Mouse (Mus musculus) urinary bladder, postnatal 36 days (tissue): ENCODE measurements at regions not wholly inside any gene's neighbourhood (a gene's known extent, or its start where the extent isn't known, plus 50 kb on each side); places are given as distances from the start of the nearest gene placed in this dataset.
A peak's percentile ranks its signal among the peaks of the same experiment; 100 is the strongest.
"Not testable (repeated sequence)": the region's sequence is repeated elsewhere in the genome, so short reads cannot be mapped to it uniquely, and the experiment has no call there.

Source experiments
- DNase-seq, 2 experiments: peaks; one replicate each; pipeline ENCODE4 v3.0.0; 2022; ENCODE audit warnings: low spot score in 2 of 2, mixed read lengths in 1 of 2

DNA sequence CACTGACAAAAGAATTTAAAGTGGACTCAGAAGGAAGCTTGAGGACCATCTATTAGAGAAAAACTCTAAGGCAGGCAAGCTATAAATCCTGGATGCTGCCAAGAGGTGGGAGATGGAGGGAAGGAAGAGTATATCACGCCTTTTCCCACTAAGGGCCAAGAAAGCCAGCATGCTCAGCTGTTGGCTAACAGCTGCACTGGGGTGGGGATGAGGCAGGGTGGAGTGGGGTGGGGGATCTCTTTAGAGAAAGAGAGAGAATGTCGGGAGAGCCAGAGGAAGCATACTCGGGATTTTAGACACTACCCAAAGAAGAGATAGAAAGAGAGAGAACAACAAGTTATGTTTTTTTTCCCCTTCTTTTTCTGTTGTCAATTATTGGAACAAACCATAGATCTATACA lies 115.2 kb upstream of the Shb start:
- DNase-seq, result no peak

DNA sequence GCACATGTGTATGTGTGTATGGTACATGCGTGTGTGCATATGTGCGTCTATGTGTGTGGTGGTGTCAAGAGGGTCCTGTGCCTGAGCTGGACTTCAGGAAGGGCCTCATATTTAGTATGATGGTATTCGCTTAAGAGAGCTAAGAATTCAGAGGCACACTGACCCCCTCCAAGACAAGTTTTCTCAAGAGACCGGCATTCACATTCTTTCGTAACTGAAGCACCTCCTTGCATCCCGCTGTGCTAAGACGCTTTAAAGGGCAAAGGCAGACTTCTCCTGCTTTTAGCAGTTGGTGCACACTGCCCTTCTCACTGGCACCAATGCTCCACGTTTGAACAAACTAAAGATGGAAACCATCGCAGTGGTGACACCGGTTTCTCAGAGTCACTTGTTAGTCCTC lies 110.3 kb upstream of the Shb start:
- no peak for DNase-seq

DNA sequence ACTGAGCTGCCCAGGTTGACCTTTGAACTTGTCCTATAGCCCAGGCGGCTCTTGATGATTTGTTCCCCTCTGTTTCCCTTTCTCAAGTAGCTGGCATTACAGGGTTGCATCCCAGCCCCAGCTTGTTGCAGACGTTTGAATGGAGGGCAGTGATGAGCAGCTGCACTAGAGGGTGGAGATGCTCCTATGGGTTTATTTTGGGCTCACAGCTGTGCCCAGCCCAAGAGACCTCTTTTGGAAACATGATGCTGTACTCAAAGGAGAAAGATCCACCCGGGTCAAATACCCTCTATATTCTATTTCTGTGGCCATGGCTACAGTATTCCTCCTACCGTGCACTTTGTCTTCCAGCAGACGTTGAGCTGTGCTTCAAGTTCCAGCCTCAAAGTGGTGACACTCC lies 109.0 kb upstream of the Shb start:
- DNase-seq, result no peak

DNA sequence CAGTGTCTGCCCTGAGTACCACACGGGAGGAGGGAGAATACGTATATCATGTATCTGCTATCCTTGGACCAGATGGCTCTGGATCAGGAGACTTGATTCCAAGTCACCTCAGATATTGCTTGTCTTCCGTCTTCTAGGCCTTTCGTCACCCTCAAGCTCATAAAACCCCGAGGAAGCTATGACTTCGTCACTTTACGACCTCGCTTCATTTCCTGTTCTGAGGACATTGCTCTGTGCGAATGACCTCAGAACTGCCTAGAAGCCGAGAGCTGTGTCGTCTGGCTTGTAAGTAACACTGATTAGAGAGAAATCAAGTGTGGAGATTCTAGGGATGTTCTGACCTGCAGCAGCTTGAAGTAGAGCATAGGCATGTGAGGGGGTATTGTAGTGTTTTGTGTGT lies 108.4 kb upstream of the Shb start:
- DNase-seq, result no peak

DNA sequence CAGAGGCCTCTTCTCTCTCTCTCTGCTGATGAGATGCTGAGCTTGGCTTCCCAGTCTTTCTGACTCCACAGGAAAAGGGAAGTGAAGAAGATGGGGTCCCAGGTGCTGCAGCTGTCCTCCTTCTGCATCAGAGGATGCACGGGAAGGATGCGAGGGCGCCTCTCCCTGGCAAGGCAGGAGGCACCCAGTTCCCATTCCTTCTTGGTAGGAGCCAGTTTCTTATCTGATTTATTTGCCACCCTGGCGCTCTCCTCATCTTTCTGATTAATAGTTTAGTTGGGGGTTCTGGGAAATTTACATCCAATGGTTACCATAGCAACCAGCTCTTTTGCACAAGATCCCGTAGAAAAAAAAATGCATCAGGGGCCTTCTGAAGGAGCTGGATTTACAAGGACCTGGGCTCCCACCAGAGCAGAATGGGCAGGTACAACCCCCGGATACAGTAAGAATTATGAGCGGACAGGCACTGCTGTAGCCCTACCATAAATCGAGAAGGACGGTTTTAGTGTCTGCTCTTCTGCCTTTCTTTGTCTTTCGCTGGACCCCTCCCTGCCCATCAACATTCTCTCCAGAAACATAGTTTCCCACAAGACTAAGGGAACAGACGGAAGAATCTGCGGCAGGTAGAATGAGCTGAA lies 107.2 kb upstream of the Shb start:
- DNase-seq, result no peak

DNA sequence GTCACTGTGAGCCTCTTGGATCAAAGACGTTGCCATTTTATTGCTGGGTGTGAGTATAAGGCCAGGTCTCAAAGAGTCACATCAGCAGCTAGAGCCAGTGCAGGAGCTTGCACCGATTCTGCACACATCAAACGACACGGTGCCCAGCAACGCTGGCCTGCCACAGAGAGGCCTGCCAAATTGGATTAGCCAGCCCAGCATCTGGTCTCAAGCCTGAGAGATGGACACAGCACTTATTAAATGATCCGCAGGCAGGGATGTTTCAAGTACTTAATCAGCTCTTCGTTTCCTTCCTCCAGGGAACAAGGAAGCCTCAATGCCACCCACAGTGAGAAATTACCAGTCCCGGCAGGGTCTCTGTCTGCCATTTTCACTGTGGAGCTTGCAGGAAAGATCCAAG lies 106.1 kb upstream of the Shb start:
- no peak for DNase-seq

DNA sequence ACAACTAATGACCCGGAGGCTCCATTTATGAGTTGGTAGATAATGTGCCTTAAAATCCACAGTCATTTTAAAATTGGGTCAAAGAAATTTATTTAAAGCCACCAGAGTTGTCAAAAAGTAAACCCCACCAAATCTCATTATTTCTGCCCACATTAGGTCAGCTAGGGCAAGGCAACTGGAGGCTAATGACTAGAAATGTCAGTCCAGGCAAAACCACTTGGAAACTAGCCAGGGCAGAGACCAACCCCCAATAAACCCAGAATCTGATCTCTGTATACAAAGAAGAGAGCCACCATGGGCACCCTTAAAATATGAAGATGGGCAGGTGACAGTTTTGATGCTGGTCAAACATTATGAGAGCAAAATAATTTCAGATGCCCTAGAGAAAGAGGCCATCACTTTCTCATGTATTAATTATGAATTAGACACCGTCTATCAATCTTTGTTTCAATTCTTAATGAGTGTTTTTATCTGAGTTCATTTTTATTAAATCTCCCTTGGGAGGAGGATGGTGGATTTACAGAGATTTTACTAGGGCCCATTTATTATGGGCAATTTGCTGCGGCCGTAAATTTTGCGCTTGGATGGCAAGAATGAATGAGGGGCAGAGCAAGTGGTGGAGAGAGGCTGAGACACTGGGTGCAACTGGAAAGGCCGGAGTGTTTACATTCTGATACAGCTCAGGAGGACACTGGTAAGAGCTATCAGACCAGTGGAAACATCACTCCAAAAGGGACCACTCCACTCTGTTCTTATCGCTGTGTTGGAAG lies 99.2 kb upstream of the Shb start:
- no peak for DNase-seq

DNA sequence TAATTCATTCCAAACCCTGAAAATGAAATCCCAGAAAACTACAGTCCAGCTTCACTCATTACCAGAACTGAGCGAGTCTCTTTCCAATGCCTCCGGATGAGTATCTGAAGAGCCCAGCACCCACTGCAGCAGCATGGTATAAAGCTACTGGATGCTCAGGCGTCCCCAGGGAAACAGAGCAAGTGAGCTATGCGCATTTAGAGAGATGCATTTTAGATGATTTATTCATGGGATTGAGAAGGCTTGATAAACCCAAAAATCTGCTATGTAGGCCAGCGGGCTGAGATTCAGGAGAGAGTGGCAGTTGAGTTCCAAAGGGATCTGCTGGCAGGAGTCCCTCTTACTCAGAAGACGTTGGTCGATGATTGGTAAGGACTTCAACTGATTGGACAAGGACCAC lies 93.4 kb upstream of the Shb start:
- no peak for DNase-seq

DNA sequence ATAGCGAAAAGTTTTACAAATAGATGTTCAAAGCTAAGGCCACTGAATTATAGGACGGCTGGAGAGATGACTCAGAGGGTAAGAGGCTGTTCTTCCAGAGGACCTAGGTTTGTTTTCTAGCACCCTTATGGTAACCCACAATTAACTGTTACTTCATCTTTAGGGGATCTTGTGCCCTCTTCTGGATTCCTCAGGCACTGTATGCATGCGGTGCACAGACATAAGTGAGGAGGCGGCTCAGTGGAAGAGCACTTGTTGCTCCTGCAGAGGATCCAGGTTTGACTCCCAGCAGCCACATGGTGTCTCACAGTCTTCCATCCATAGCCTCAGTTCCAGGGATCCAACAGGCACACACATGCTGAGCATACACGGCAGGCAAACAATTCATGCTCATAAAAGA lies 89.7 kb upstream of the Shb start:
- no peak for DNase-seq

DNA sequence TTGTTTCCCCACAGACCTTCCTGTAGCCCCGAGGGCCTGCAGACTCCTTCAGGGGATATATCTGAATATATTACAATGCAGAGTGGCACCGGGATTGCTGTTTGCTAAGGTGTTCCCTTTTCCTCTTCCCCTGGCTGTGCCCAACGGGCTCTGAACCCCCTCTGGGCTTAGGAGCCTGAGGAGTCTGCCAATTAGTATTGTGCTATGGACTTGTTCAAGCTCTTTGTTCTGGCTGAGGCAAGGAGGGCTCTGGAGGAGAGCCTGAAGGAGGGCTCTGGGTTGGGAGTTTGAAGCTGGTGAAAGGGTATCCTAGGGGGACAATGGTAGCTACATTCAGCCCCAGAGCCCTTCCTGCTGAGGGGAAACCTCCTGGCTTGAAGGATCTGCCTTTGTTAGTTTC lies 84.9 kb upstream of the Shb start:
- no peak for DNase-seq

DNA sequence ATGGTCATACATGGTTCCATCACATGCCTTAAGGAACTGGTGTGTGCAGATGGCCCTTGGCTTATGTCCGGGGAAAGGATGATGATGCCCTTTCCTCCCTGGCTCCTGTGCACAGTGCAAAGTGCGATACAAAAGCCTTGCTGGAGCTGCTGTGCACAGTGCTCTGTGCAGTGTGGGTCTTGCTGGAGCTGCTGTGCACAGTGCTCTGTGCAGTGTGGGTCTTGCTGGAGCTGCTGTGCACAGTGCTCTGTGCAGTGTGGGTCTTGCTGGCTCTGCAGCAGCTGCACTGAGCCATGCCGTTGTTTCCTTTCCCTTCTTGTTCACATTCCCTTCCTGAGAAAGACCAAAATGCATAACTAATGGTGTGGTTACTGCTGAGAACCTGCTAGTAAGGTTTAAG lies 81.2 kb upstream of the Shb start:
- not testable (repeated sequence) for DNase-seq

DNA sequence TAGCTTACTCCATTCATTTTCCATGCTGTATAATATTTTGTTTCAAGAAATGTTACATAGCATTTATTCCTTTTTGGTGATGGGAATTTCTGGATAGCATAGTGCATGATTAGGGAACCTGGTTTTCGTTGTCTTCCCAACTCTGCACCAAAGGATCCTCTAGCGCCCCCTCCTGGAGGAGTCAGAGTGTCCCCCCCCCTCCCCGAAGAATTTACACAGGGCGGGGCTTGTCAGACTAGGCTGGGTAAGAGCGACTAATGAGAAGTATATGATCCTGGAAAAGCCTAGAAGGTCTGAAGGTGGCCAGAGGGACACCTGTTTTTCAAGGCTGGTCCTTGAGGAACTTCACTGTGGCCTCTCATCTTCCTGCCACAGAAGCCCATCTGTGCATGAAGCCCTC lies 79.9 kb upstream of the Shb start:
- DNase-seq, result peak; percentile 29 to 43

DNA sequence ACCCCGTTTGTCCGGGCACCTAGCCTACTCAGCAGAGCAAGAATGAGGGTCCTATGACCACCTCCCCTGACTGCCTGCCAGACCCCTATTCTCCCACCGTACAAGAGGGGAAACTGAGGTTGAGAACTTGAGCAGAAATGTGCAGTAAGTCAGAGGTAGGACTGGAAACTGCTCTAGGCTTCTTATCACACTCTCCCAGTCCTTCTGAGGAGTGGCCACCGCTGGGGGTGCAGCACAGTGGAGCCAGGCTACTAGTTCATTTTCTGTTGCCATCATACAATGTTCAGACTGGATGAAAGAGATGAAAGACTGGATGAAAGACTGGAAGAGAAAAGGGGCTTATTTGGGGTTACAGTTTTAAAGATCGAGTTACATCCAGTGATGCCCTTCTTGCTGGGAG lies 78.7 kb upstream of the Shb start:
- no peak for DNase-seq

DNA sequence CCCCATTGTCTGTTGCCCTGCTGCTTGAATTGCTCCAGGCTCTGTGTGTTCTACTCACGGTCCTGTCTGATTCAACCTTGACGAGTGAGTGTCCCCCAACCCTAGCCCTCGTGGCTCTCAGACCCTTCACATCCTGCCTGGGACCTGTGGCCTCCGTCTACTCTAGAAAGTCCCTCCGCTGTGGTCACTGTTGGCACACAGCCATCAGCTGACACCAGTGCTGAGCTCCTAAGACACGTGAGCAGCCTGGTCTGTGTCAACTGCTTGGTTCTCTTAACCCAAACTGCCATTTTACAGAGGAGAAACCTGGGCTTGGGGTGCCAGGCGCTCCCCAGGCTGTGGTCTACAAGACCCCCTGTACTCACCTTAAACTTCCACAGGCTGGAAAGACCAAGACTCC lies 74.3 kb upstream of the Shb start:
- no peak for DNase-seq

DNA sequence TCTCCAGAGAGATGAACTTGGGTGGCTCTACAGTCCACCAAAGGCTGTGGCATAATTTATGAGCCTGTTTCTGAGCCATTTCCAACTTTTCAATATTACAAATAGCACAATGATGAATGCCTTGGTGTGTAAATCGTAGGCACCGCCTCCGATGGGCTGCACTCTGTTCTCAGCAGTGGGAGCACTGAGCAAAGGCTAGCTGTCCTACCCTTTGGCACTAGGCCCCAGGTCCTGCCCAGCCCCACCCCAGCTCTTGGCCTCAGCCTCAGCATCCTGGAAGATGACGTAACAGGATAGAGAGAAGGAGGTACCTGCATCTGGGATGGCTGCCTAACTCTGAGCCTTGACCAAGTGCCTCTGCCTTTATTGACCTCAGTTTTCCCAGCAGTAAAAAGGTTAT lies 73.4 kb upstream of the Shb start:
- DNase-seq, result peak; percentile 12 to 60

DNA sequence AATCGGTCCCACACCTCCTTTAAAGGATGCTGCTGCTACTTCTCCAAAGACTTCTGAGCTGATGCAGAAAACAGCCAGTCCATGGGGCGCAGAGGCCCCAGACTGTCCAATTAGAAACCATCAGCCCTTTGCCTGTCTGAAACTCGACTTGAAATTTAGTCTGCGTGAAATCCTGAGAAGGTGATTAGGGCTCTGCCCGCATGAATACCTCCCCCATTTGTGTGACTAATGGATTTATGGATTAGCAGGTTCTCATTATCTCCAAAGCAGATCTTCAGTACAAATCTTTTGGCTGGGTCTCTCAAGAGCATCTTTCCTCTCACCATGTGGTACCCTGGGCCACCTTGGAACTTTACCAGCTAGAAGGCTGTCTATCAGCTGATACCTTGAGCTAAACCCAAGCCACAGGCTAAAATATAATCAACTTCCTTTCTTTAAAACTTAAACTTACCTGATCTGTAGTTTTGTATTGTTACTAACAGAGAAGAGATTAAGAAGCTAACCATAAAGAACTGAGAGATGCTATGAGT lies 72.1 kb upstream of the Shb start:
- no peak for DNase-seq

DNA sequence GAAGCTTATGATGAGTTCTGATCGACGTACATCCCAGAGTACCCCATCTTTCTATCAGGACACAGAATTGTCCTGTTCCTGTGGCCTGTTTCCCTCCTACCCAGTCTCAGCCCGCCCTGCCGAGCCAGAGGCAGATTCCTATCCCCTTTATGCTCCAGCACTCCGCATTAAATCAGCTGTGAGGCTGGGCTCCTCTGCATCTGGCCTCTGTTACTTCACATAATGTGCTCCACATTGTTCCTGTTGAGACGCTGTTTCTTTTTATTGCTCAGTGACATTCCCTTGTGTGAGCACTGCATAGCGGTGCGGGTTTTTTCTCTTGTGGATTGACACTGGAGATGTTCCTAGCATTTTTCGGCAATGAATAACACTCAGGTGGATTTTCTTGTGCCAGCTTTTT lies 68.2 kb upstream of the Shb start:
- no peak for DNase-seq

DNA sequence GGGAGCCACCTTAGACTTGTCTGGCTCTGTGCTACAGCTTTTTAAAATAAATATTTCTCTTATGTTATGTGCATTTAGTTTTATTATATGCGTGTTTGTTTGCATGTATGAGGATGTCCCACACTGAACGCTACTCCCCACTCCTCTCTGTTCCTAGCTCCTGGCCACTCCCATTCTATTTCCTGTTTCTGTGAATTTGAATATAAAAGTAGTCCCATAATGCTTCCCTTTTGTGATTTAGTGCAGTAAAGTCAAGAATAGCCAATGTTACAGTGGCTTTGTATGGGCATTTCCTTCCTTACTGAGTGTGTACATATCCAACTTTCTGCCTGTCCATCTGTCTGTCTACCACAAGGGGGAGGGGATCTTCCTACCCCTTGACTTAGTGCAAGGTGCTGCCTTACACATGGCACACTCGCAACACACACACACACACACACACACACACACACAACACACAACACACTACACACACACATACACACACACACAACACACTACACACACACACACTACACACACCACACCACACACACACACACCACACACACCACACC lies 61.2 kb upstream of the Shb start:
- DNase-seq, result no peak

DNA sequence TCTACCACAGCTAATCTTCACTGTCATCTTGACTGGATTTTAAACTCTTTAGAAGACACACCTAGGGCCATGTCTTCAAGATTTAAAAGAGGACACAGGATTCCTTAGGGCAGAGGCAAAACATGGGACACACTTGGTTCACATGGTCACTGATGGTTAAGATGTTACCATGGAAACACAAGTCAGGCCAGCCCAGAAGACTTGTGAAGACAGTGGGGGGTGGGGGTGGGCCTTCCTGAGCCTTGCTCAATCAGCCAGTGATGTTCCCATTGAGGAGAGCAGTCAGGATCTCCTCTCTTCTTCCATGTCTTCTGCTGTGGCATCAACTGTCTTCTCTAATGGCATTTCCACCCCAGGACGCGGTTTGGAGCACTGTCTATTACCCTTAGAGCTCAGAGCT lies 60.5 kb upstream of the Shb start:
- no peak for DNase-seq

DNA sequence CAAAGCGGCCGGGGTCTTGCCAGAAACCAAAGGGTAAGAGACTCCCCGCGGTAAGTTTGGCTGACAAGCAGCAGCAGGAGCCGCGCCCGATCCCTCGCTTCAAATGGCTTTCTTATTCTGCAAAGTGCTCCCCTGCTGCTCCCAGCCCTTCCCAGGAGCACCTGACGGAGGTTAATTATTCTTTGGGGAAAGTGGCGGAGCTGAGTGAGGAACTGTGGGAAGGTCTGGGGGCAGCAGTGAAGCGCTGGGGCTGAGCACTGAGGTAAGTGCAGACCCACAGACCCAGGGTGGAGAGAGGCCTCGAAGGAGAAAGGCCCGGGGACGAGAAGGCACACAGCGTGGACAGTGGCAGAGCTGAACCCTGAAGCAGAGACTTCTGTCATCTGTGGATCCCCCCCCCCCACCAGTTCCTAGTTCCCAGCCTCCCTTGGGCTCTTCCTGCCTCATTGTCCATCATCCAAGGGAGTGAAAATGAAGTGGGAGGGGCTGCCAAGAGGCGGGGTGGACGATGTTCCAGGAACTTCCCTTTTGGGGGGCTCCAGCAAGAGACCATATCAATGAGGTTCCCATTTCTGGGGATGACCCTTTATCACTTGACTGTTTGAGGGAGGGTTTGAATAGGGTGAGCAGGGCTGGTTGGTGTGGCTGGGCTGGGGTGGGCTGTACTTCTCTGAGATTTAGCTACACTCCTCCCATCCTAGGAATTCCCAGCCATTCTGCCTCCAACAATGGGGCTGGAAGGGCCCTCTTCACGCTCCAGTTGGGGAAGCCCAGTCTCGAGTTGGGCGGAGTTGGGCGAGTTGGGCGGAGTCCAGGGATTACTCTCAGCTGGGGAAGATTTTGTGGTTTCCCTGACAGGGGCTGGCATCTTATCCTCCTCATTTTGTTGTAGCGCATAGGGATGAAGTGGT lies 59.4 kb upstream of the Shb start:
- DNase-seq, result no peak

DNA sequence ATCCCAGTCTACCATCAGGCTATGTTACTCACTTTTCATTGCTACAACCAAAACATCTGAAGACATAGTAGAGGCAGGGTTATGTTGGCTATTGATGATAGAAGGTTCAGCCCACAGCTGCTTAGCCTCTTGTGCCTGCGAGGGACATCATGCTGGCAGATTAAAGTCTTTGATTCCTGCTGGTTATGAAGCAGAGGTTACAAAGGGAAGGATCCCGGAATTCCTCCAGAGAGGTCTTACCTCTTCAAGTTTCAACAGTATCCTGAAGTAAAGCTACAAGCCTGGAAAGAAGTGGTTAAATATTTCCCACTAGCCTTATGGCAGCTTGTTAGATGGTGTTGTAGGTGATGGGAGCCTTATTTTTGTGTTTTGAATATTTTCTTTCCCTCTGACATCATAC lies 58.6 kb upstream of the Shb start:
- no peak for DNase-seq

DNA sequence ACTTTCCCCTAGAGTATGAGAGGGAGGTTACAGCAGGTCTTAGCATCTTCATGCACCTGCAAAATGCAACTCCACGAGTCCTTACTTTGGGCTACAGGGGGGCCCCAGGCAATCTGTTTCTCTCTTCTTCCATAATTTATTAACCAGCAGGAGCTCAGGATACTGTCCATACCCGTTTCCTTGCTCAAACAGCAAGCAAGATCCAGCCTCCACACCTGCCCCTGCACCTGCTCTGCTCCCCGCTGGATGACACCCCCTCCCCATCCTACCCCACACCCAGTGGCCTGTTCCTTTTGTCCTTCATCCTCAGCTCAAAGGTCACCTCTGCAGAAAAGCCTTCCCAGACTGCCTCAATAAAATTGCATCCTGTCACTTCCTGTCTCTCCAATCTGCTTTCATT lies 56.1 kb upstream of the Shb start:
- DNase-seq, result no peak
